Mouse (Mus musculus) heart, adult 2 months (tissue): ENCODE results near the gene Lgi4. TPM values are rescaled to one million over a fixed set of nuclear protein-coding genes. Genes with fewer than 3 reads are reported as not detected.
A peak's percentile ranks its signal among the peaks of the same experiment; 100 is the strongest.

Experiments used
- DNase-seq, 2 experiments: peaks; one replicate each; pipeline ENCODE4 v3.0.0; 2021
- H3K27ac ChIP-seq: fragments of 200-600 bp; 2 replicates; pipeline ENCODE4 v1.8.1; 2022
- H3K27me3 ChIP-seq: fragments of 200-500 bp; 2 replicates; pipeline ENCODE4 v1.6.1; 2012; ENCODE audit warnings: mild to moderate bottlenecking, low read length, inconsistent platforms, mixed read lengths; ENCODE audit not compliant: control insufficient read depth, insufficient read depth
- H3K36me3 ChIP-seq: fragments of 200-500 bp; 2 replicates; pipeline ENCODE4 v1.6.1; 2012; ENCODE audit warnings: low read length, inconsistent platforms; ENCODE audit not compliant: control insufficient read depth, insufficient read depth
- H3K4me1 ChIP-seq: fragments of 200-500 bp; 2 replicates; pipeline ENCODE4 v1.6.1; 2011; ENCODE audit warnings: low read length; ENCODE audit not compliant: control insufficient read depth, insufficient read depth
- H3K4me3 ChIP-seq: fragments of 200-600 bp; 2 replicates; pipeline ENCODE4 v1.8.1; 2022
- H3K79me2 ChIP-seq: fragments of 200-500 bp; replicated peaks from 2 replicates; pipeline ENCODE4 v1.6.1; 2012; ENCODE audit warnings: mild to moderate bottlenecking, inconsistent platforms, low read length, moderate library complexity, mixed read lengths; ENCODE audit not compliant: control insufficient read depth, insufficient read depth
- H3K9ac ChIP-seq: fragments of 200-500 bp; 2 replicates; pipeline ENCODE4 v1.6.1; 2012; ENCODE audit warnings: low read depth, mild to moderate bottlenecking, control low read depth, inconsistent platforms, low read length, mixed read lengths
- CTCF ChIP-seq: fragments of 200-600 bp; IDR thresholded peaks from 2 replicates; pipeline ENCODE4 v1.8.1; 2022; ENCODE audit warnings: antibody characterized with exemption, mild to moderate bottlenecking, moderate library complexity
- EP300 ChIP-seq: fragments of 200-500 bp; IDR thresholded peaks from 2 replicates; pipeline ENCODE4 v1.6.1; 2011; ENCODE audit warnings: low read depth, low read length, control low read depth; ENCODE audit not compliant: insufficient read depth
- POLR2A ChIP-seq: fragments of 200-500 bp; IDR thresholded peaks from 2 replicates; pipeline ENCODE4 v1.6.1; 2011; ENCODE audit warnings: mild to moderate bottlenecking, low read depth, low read length, control low read depth; ENCODE audit not compliant: insufficient read depth
- WGBS: fragments of 180-500 bp; shearing (Covaris S2); methylation state at CpG from one replicate; pipeline ENCODE4 v1.1.7; 2018; 5-methylcytosine and 5-hydroxymethylcytosine counted together
- intact Hi-C: fragments of 180-260 bp; cut with DNase I; formaldehyde crosslinking; loops from one replicate; pipeline ENCODE4 v1.15.1; 2025
- polyA plus RNA-seq: library from polyadenylated mRNA; depleted of rRNA; stranded (reverse); fragments of >200 nt; gene quantifications from 2 replicates; pipeline ENCODE4 v1.2.3, GENCODE M21; 2012
- total RNA-seq, 2 experiments: library from RNA; stranded (reverse); gene quantifications; 2 replicates each; pipeline ENCODE4 v1.2.3; 2021

Lgi4 gene
- total and polyA plus RNA-seq, 3 experiments: 3.8 to 5.4 (median 3.9) TPM

- H3K4me3 ChIP-seq: no peak overlapping the region
- no peaks in the 10 kb centered on the region; the same call in 1 of the 2 replicates for H3K27me3 ChIP-seq
- TF ChIP-seq EP300 (no peak), POLR2A (no peak), CTCF (no peak)
- no peaks in the 10 kb centered on the region for H3K36me3 ChIP-seq
- H3K9ac ChIP-seq: no peak overlapping the region
- 26% methylated on average over 11 of the region's 15 CpGs for WGBS
- H3K27ac ChIP-seq: no peak overlapping the region
- H3K4me1 ChIP-seq: peaks cover 3% of the 10 kb centered on the region
- H3K79me2 ChIP-seq: no peaks in the 10 kb centered on the region
- DNase-seq: no peak
- intact Hi-C loops: loop anchor here (5.0 kb wide), 1 partner anchor 78 kb away; the partner anchor contains the start of genes Fam187b and Lsr
These were observed 9.3 kb upstream of the Lgi4 start for GRCm38 (mm10) chr7:31049846-31050281.

DNA sequence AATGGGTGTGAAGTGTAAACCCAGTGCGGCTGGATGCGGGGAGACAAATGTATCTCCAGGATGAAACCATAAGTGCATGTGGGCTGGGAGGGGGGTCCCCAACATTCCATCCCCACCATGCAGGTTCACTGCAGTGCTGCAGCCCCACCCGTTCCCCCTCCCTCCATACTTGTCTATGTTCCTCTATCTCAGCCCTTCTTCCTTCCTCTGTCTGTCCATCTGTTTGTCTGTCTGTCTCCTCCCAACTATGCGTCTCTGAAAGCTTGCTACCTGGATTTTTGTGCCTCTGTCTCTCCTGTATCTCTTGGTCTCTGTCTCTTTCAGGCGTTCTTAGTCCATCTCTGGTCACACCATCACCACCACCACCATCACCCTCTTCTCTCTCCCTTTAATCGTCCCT, 8.7 kb upstream of the Lgi4 start:
- 31% methylated on average over 6 of the region's 6 CpGs for WGBS
- intact Hi-C loops: loop anchor here (5.0 kb wide), 1 partner anchor 78 kb away; the partner anchor contains the start of genes Fam187b and Lsr
- TF ChIP-seq POLR2A (no peak), CTCF (no peak), EP300 (no peak)
- peaks cover 3% of the 10 kb centered on the region for H3K4me1 ChIP-seq
- H3K79me2 ChIP-seq: no peaks in the 10 kb centered on the region
- H3K36me3 ChIP-seq: no peaks in the 10 kb centered on the region
- H3K9ac ChIP-seq: no peak overlapping the region
- no peak overlapping the region for H3K27ac ChIP-seq
- H3K4me3 ChIP-seq: no peak overlapping the region
- H3K27me3 ChIP-seq: no peaks in the 10 kb centered on the region; the same call in 1 of the 2 replicates
- no peak for DNase-seq

- 22% methylated on average over 9 of the region's 9 CpGs for WGBS
- Histone ChIP-seq H3K9ac (no peak overlapping the region), H3K27me3 (no peaks in the 10 kb centered on the region; the same call in 1 of the 2 replicates), H3K27ac (no peak overlapping the region), H3K36me3 (no peaks in the 10 kb centered on the region), H3K79me2 (no peaks in the 10 kb centered on the region), H3K4me1 (peaks cover 4% of the 10 kb centered on the region), H3K4me3 (no peak overlapping the region)
- TF ChIP-seq EP300 (no peak), POLR2A (no peak), CTCF (no peak)
- intact Hi-C loops: loop anchor here (5.0 kb wide), 1 partner anchor 79 kb away; the partner anchor contains the start of genes Fam187b and Lsr
- DNase-seq: no peak
These were observed 8.2 kb upstream of the Lgi4 start for GRCm38 (mm10) chr7:31050921-31051320.

GRCm38 (mm10) chr7:31051321-31052021, 7.7 kb upstream of the Lgi4 start, which contains the start of gene Fxyd7:
TSS of gene Fxyd7 (minus strand) at chr7:31051467.
- intact Hi-C loops: loop anchor here (5.0 kb wide), 1 partner anchor 79 kb away; the partner anchor contains the start of genes Fam187b and Lsr
- no peak within 1 kb of the TSS for H3K9ac ChIP-seq
- no peaks in the 10 kb centered on the region for H3K36me3 ChIP-seq
- H3K27me3 ChIP-seq: no peaks in the 10 kb centered on the region; the same call in 1 of the 2 replicates
- TF ChIP-seq CTCF (peak; percentile 14), EP300 (no peak), POLR2A (no peak)
- 22% methylated on average over 26 of the region's 28 CpGs for WGBS
- no peak within 1 kb of the TSS for H3K4me3 ChIP-seq
- H3K27ac ChIP-seq: no peak within 1 kb of the TSS
- H3K79me2 ChIP-seq: no peaks in the 10 kb centered on the region
- H3K4me1 ChIP-seq: peaks cover 5% of the 10 kb centered on the region
- DNase-seq: no peak

DNA sequence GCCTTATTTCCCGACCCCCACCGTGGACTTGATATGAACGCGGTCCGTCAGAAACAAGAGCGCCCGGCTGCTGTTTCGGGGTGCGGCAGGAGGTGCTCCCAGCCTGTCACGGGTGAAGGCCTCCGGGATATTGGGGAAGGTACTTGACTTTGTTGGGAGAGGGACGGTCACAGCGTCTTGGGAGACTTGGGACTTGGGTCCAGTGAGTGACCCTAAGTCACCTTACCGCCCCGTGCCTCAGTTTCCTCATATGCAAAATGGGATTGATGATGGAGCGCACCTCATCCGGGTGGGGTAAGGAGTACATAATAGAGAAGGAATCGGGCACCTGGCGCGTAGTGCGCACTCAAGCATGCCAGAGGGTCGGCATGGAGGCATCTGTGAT, 6.9 kb upstream of the Lgi4 start:
- no peaks in the 10 kb centered on the region; the same call in 1 of the 2 replicates for H3K27me3 ChIP-seq
- no peak overlapping the region for H3K9ac ChIP-seq
- H3K36me3 ChIP-seq: no peaks in the 10 kb centered on the region
- H3K27ac ChIP-seq: no peak overlapping the region
- H3K4me1 ChIP-seq: peaks cover 5% of the 10 kb centered on the region
- no peak for TF ChIP-seq POLR2A
- TF ChIP-seq EP300: no peak
- no peak for TF ChIP-seq CTCF
- peak overlapping the region; percentile 31; the same call in 1 of the 2 replicates for H3K4me3 ChIP-seq
- H3K79me2 ChIP-seq: no peaks in the 10 kb centered on the region
- no peak for DNase-seq
- 29% methylated on average over 22 of the region's 22 CpGs for WGBS
- intact Hi-C loops: loop anchor here (5.0 kb wide), 1 partner anchor 80 kb away; the partner anchor contains the start of genes Fam187b and Lsr
